Mouse (Mus musculus): ENCODE measurements around the gene Lamtor2.
A peak's percentile ranks its signal among the peaks of the same experiment; 100 is the strongest.

The Lamtor2 gene

DNA sequence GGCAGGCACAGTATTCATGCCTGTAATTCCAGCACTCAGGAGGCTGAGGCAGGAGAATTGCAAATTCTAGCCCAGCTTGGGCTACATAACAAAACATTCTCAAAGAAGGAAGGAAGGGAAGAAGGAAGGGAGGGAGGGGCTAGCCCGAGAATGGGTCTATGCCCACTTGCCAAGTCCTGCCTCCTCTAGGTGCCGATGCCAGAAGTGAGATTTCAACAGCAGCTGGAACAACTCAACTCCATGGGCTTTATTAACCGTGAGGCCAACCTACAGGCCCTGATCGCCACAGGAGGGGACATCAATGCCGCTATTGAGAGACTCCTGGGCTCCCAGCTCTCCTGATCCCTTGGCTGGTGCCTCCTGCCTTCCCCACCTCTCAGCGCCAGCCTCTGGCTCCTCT is 15.0 kb upstream of the Lamtor2 start:
- no peak for DNase-seq

DNA sequence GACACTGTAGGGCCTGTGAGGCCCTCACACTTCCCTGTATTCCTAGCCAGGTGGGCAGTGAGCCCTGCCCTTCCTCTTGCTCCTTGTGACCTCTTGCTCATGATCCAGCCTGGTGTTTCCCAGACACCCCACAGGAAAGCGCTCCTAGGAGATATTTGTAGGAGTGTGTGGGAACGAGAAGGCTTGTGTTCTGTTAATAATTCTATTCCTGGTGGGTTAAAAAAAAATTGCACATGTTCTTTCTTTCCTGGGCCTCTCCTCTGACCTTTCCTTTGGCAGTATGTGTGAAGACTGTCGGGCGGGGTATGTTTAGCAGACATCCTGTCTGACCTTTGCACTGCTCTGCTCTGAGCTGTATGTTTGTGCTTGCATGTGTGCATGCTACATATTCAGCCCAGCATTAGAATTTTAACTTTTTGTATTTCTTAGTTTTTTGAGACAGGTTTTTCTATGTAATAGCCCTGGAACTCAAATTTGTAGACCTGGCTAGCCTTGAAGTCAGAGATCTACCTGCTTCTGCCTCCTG is 13.7 kb upstream of the Lamtor2 start:
- DNase-seq = no peak

DNA sequence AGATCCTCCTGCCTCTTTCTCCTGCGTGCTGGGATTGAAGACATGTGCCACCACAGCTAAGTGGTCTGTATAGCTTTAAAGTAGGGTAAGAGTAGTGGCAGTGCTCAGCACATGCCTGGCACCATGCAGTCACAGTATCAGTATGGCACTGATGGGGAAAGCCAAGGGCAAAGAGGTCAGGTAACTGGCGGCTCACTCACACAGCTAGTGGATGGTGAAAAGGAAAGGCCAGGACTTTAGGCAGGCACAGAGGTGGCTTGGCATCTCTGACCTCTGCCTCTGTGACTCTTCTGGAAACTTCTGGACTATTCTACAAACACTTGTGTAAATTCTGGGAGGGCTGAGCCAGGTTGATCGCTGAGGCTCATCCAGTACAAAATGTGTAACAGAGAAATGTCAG is 13.2 kb upstream of the Lamtor2 start:
- no peak for DNase-seq

DNA sequence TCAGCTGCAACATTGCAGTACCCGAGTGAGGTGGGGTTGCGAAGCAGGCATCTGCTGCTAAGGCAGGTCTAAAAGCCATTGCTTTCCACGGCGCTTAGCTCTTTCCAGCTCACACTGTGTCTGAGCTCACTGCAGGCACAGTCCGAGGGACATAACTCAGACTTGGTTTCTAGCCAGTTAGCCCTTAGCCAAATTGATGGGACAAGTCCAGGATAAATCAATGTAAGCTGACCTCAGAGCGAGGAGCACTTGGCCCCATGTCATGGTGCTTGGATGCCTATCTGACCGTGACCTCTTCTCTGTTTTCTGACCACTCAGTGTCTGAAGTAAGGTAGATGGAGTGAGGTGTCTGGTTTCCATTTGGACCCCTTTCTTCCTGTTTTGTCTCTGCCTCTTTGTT is 11.1 kb upstream of the Lamtor2 start:
- DNase-seq = no peak

DNA sequence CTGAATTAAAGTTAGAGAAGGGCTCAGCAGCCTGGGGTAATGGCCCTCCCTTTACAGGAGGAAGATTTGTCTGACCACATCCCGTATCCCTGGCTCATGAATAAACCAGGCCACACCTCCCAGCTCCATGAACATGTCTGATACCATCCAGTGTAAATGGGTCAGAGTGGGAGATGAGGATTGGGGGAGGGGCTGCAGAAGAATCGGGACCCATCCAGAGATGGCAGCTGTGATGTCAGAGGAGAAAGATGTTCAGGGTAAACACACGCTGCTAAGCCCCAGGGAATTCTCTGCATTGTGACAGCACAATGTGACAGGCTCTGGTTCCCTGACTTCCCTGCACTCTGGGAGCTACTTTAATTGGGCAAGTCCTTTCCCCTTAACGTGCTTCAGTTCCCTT is 10.6 kb upstream of the Lamtor2 start:
- no peak for DNase-seq

DNA sequence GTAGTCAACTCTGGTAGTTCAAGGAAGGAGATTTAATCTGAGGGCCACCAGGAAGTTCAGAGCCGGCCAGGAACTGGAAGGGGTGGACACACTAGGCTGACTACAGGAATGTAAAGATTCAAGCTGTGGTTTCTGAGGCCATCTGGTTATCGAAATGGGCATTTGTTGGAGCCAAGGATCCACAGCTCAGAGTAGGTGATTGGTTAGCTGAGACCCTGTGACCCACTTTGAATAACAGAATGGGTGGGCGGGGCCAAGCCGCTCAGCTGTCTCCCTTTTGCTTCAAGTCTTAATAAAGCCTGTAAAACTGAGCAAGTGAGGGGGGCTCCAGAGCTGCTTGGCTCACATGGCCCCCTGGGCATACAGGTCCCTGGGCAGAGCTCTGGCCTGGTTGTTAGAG is 9.1 kb upstream of the Lamtor2 start:
- DNase-seq = peak; percentile 33

DNA sequence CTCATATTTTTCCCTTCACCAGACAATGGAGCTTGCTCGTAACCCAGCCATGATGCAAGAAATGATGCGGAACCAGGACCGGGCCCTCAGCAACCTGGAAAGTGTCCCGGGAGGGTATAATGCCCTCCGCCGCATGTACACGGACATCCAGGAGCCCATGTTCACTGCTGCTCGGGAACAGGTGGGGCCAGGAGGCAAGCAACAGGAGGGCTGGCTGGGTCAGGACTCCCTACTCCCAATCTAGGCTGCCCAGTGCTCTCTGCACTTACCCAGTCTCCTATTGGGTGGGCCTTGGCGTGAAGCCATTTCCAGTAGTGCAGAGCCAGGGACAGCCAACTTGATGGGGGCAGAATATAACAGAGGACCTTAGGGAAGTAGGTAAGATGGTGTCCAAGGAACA is 6.7 kb upstream of the Lamtor2 start:
- no peak for DNase-seq

DNA sequence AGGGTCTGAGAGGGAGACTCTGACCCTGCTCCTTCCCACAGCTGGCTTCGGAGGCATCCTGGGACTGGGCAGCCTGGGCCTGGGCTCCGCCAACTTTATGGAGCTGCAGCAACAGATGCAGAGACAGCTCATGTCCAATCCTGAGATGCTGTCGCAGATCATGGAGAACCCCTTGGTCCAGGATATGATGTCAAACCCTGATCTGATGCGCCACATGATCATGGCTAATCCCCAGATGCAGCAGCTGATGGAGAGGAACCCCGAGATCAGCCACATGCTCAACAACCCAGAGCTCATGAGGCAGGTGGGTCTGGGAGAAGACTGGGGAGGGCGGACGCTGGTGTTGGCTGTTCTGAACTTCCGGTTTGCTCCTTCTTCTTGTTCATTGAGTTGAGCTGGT is 3.7 kb upstream of the Lamtor2 start:
- DNase-seq = no peak

DNA sequence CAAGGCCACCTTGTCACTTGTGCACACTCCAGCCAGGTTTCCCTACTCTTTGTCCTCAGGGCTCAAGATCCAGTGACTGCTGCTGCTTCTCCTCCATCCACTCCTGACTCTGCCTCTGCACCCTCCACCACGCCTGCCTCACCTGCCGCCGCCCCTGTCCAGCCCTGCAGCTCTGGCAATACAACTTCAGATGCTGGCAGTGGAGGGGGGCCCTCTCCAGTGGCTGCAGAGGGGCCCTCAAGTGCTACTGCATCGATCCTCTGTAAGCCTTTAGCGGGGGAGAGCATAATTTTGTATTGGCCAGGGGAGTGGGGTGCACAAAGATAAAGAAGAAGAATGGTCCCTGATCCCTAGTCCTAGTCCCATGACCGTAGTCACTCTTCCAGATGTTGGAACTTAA is 2.9 kb upstream of the Lamtor2 start:
- DNase-seq = no peak

DNA sequence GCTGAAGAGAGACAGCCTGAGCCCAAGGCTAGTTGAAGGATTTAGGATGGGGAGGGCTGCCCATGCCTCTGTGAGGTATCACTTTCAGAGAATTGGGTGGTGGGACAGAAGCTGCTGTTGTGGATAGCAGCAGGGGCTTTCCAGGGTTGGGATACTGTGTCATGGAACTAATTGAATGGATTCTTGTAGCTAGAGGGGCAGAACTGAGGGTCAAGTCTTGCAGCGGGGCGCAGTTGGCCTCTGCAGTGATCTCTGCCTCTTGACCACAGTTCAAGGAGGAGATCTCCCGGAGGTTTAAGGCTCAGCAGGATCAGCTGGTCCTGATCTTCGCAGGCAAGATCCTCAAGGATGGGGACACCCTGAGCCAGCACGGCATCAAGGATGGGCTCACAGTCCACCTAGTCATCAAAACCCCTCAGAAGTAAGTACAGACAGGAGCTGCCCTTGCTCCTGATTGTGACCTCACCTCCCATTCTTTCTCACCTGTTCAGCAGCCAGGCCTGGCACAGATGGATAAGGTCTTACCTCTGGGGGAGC is 2.3 kb upstream of the Lamtor2 start:
- no peak for DNase-seq

DNA sequence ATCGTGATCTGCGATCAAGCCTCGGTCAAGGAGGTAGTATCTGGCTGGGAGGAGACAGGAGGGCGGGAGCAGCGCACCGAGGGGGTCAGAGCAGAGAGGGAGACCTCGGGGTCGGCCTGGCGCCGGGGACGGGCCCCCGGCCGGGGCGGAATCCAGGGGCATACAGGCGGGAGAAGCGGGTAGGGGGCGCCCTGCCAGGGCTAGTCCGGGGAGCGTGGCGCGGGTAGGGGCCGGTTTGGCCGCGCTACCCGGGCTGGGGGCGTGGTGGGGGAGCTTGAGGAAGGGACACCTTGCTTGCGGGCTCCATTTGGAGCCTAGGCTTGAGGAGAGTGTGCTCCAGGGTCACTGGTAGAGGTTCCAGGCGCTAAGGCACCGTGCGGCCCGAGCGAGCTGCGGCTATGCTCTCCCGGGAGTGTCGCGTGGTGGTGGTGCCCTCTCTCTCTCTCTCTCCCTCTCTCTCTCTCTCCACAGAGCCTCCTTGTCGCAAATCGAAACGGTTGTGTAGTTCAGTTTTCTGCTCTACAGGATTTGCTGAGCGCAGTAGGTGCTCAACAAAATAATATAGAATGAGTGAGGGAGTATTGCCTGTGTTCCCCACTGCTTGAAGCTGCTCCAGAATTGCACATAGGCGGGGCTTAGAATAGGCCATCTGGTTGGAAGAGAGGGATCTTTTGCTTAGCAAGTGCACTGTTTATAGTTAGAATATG is 1.2 kb upstream of the Lamtor2 start:
- DNase-seq = peak; percentile 60

DNA sequence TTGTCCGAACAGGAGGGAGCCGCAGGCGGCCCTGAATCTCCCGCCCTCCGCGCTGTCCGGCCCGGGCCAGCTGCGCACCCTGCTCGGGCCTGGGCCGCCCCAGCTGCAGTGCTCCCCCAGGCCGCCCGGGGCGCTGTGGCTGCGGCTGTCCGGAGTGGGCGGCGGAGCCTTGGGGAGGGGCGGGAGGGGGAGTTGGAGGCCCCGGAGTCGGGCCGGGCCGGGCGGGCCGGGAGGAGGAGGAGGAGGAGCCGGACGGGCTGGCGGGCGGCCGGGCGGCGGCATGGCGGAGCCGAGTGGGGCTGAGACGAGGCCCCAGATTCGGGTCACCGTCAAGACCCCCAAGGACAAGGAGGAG is 628 bp upstream of the Lamtor2 start, which contains the start of gene Ubqln4:
TSS of gene Ubqln4 (plus strand) at position 234 of the 355 bp plus-strand sequence.
- DNase-seq = peak; percentile 96

DNA sequence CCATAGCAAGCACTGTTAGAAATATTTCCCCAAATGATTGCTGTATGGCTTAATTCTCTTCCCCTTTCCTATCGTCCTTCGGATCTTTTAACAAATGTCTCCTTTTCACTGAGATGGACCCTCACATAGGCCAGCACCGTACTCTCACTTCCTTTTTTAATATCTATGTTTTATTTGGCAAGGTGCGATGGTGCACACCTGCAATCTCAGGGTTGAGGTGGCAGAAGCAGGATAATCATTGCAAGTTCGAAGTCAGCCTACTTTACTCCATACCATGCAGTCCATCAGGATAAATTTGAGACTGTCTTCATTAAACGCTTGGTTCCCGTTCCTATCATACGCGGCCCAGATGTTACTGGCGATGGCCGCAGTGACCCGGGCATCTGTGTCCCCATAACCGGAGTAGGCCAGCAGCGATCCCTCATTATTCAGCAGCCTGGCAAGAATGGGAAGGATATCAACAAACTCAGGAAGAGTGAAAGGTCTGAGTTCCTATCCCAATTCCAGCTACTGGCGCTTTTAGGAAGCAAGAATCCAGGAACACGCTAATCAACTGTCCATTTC is 710 bp downstream of the Lamtor2 start:
- no peak for DNase-seq

DNA sequence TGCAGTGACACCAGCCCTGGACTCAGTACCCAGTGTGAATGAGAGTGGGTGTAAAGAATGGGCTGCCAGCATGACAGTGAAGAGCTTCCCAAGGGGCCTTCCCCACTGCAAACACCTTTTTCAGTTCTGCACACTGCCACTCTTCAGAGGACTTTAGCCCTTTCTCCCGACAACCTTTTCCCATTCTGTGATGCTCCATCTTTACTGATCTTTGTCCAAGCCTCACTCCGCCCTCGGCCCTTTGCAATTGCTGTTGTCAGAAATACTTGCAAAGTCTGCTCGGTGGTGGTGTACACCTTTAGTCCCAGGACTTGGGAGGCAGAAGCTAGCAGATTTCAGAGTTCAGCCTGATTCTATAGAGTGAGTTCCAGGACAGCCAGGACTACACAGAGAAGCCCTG is 1.3 kb downstream of the Lamtor2 start:
- DNase-seq = no peak

DNA sequence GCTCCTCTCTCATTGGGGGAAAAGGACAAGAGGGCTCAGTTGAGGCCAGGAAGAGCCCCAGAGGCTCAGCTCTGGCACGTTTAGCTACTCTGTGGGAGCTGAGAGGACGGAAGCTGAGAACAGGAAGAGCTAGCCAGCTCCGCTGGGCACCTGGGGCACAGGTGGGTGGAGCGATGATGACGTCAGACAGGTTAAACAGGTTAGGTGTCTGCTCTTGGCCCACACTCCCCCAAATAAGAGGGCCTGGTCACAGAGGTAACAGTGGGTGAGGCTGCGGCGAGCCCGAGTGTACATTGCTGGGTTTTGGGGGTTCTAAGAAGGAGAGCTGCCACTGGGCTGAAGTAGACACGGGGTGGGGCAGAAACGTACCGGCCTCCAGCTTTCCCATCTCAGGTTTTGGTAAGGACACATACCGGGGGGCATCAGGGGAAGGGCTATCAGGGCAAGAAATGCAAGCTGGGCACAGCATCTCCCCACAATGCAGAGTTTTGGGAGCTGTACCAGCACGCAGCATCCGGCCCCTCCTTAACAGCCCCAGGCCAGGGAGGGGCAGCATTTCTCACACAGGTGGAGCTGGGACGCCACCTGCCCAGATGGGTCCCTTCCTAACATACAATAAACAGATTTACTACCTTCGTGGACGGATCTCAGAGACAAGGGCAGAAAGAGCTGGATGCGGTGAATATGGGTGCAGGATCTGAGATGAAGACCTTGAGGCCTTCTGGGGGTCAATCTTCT is 4.5 kb downstream of the Lamtor2 start, which contains the start of gene Rab25:
TSS of gene Rab25 (minus strand) at position 121 of the 738 bp plus-strand sequence.
- peak; percentile 71 for DNase-seq

DNA sequence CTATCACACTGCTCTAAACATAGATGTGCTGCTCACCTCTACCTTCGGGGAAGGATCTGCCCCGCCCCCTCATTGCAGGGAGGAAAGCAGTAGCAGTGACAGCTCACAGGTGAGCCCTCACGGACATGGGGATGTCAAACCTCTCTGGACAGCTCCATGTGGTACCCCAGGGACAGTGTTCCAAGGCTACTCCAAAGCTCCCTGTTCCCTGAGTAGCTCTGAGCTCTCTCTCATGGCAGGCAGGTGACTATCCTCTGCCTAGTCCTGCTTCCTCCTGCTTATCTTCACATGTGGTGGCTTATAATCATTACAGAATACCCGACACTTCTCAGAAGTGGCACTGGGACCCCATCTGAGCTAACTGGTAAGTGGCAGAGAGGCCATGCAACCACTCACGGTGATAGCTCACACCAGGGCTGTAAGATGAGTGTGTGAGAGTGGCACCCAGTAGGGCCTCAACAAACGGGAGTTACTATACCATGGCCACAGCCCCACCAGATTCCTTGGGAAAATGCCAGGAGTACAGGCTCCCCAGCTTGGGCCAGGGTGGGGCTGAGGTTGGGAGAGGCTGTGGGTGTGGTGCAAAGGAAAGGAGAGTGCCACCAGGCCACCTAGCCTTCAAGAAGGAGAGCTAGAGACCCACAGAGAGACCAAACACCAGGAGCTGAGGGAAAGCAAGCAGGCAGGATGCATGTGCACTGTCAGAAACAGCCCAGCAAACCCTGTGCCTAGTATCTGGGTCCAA is 6.0 kb downstream of the Lamtor2 start:
- DNase-seq = no peak

DNA sequence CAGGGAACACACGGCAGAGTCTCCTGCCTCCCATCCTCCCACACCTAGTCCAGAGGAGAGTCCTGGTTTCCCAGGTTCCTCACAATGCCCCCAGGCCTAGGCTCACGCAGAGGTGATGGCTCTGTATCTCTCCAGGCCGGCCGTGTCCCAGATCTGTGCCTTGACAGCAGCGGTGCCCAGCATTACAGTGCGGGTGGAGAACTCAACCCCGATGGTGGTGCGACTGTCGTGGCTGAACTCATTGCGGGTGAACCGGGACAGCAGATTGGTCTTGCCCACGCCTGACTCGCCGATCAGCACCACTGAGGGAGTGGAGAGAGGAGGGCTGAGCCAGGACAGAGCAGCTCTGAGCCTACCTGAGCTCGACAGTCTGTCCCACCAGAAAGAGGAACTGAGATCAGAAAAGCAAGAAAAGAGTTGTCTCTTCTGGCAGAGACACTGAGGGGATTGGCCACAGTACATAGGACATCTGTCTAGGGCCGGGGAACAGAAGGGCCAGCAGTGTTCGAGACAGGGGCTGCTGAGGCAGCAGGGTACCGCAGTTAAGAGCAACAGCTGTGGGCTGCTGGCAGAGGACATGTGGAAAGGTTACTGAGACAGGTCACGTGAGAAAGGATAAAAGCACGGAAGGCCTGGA is 7.8 kb downstream of the Lamtor2 start:
- DNase-seq = no peak

DNA sequence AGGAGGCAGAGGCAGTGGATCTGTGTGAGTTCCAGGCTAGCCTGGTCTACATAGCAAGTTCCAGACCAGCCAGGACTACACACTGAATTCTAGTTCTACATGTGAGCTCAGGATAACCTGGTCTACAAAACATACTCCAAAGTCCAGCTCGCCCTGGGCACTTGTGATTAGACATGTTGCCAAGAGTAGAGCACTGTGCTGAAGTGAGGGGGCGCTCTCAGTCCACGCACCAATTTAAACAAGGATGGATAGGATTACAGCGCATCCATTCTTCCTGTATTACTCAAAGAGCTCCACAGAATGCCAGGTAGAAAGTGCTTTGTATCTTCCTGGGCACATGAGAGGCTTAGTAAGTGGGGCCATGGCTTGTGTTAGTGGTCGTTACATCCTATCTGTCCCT is 8.4 kb downstream of the Lamtor2 start:
- peak; percentile 36 for DNase-seq

DNA sequence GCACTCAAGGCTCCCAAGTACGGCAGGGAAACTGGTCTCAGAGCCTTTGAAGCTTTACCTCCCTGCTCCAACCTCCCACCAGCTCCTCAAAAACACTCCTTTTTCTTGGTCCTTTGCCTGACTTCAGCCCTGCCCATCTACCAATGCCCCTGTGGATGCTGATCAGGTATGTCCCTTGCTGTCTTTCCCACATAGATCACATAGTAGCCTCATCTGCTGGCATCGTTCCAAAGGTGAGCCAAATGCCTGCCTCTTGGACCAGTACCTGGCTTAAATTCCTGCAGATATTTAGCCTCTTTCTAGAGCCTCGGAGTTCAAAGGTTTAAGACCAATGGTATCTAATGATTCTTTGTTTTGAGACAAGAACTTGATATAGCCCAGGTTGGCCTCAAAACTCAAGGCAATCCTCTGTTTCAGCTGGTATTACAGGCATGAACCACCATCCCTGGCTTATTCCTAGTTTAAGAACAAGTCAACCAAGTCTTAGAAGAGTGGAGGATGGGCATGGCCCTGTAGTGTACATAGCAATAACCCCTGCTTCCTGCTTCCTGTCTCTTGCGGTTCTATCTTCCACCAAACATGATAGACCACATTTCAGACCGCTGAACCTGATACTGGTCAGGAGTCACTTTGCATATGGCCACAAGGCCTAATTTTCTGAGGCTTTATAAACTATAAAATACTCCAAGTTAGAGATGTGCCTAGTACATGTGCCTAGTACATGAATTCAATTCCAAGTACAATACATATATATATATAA is 9.0 kb downstream of the Lamtor2 start:
- no peak for DNase-seq

DNA sequence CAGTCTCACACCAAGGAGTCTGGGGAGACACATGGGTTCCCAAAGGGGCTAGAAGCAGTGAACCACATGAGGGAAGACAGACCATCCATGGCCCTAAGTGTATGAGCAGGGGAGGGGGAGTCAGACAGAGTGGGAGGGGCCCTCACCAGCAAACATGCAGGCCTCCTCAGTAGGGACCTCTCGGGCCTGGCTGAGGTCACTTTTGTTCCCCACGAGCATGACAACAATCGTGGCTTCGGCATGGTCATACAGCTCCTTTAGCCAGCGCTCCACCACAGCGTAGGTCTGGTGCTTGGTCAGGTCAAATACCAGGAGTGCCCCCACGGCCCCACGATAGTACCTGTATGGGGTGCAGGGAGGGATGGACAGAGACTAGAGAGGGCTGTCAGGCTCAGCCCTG is 9.7 kb downstream of the Lamtor2 start:
- no peak for DNase-seq

DNA sequence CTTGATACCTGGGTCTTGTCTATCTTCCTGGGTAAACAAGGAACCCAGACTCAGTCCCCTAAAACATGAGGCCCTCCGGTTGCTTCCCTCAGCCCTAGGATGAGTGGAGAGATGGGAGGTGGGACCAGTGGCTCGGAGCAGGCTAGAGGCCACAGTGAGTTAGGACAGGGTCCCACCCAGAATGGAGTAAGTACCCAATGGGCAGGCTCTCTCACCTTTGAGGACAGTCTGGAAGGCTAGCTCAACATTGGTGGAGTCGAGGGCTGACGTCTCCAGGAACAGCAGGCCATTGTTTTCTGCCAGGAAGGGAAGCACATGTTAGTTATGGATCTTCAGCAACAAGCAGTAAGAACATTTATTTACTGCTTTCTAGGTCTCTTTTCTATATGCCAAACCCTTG is 10.4 kb downstream of the Lamtor2 start:
- no peak for DNase-seq

Measured in kidney, adult 18-20 months (tissue).